Mouse (Mus musculus) hindbrain, postnatal 0 days (tissue): ENCODE data around the gene Slc25a3. TPM values are rescaled to one million over a fixed set of nuclear protein-coding genes. Genes with fewer than 3 reads are reported as not detected.

Experiments used
- ATAC-seq: fragments of 200-750 bp; cut with Nextera tagmentation; 2 replicates; pipeline ENCODE4 v1.8.0; 2017; ENCODE audit warnings: mild to moderate bottlenecking, moderate TSS enrichment, moderate library complexity
- DNase-seq: peaks from one replicate; pipeline ENCODE4 v3.0.0-alpha.2; 2015; ENCODE audit warnings: low spot score
- H3K27ac ChIP-seq: fragments of 300-500 bp; sonication (generic); 2 replicates; pipeline ENCODE4 v1.5.1; 2014; ENCODE audit warnings: mild to moderate bottlenecking
- H3K27me3 ChIP-seq: fragments of 300-500 bp; sonication (generic); 2 replicates; pipeline ENCODE4 v1.6.1; 2014; ENCODE audit warnings: low read length, mixed read lengths; ENCODE audit not compliant: insufficient read depth
- H3K36me3 ChIP-seq: fragments of 300-500 bp; sonication (generic); 2 replicates; pipeline ENCODE4 v1.6.1; 2014; ENCODE audit warnings: low read length, mixed read lengths; ENCODE audit not compliant: insufficient read depth
- H3K4me1 ChIP-seq: fragments of 300-500 bp; sonication (generic); 2 replicates; pipeline ENCODE4 v1.6.1; 2014; ENCODE audit warnings: antibody characterized with exemption, low read length, mixed read lengths; ENCODE audit not compliant: insufficient read depth
- H3K4me2 ChIP-seq: fragments of 300-500 bp; sonication (generic); 2 replicates; pipeline ENCODE4 v1.6.1; 2014; ENCODE audit warnings: low read depth, mild to moderate bottlenecking, low read length, moderate library complexity, mixed read lengths
- H3K4me3 ChIP-seq: fragments of 300-500 bp; sonication (generic); 2 replicates; pipeline ENCODE4 v1.5.1; 2014; ENCODE audit warnings: low read length
- H3K9ac ChIP-seq: fragments of 300-500 bp; sonication (generic); replicated peaks from 2 replicates; pipeline ENCODE4 v1.6.1; 2014; ENCODE audit warnings: mild to moderate bottlenecking, low read length, moderate library complexity, mixed read lengths
- H3K9me3 ChIP-seq: fragments of 300-500 bp; sonication (generic); 2 replicates; pipeline ENCODE4 v1.6.1; 2016; ENCODE audit warnings: low read length, mixed read lengths
- CTCF ChIP-seq: IDR thresholded peaks from 2 replicates; pipeline ENCODE4 v1.5.1; 2016; ENCODE audit warnings: antibody characterized with exemption, control low read depth, low read depth
- WGBS: fragments of 180-500 bp; shearing (Covaris S2); extraction: QIAGEN DNeasy Blood & Tissue Kit; methylation state at CpG from one replicate; pipeline ENCODE4 v1.1.7; 2014; 5-methylcytosine and 5-hydroxymethylcytosine counted together
- polyA plus RNA-seq: library from polyadenylated mRNA; unstranded; fragments of >200 nt; fragmentation: Nextera tagmentation; extraction: Ambion mirVana; gene quantifications from 2 replicates; pipeline ENCODE4 v1.2.1, GENCODE M21; 2015
- total RNA-seq: library from RNA; depleted of rRNA; stranded (reverse); fragments of >200 nt; gene quantifications from 2 replicates; pipeline ENCODE4 v1.2.3, GENCODE M21; 2014

Gene Slc25a3
- total and polyA plus RNA-seq, 2 experiments from 2014 or later = 451 to 736 TPM

- peaks cover 11% of the 10 kb centered on the region; the same call in 1 of the 2 replicates for H3K36me3 ChIP-seq
- peak; percentile 29 for TF ChIP-seq CTCF
- 68% methylated on average over 10 of the region's 10 CpGs for WGBS
Measured at GRCm38 (mm10) chr10:91142654-91143191, 18.9 kb upstream of the Slc25a3 start.

DNA sequence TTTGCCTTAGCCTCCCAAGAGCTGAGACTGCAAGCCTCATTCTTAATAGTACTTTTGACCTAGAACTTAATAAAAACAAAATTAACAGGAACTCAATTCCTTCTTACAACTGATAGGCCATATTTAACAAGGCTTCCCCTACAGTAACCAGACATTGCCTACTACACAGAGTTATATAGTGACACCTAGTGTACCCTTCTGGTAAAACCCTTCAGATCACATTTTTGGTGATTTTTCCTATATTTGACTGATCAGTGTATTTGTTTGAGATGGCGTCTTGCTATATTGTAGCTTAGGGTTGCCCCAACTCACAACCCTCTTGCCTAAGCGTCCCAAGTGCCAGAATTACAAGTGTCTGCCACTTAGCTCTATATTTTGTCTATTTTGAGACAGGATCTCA, 17.7 kb upstream of the Slc25a3 start:
- Histone ChIP-seq H3K36me3 (peaks cover 6% of the 10 kb centered on the region; the same call in 1 of the 2 replicates), H3K4me3 (no peak overlapping the region), H3K4me2 (no peak overlapping the region), H3K4me1 (no peaks in the 10 kb centered on the region), H3K27ac (no peak overlapping the region), H3K27me3 (no peaks in the 10 kb centered on the region), H3K9me3 (no peaks in the 10 kb centered on the region), H3K9ac (no peak overlapping the region)
- WGBS = 37% methylated on average over 2 of the region's 2 CpGs
- ATAC-seq (peak; percentile 72), DNase-seq (peak; percentile 75)
- TF ChIP-seq CTCF = peak; percentile 79

More at GRCm38 (mm10) chr10:91142654-91143191, 18.9 kb upstream of the Slc25a3 start:
- H3K27me3 ChIP-seq = no peaks in the 10 kb centered on the region
- H3K4me2 ChIP-seq = no peak overlapping the region
- DNase-seq (no peak), ATAC-seq (no peak)
- no peak overlapping the region for H3K27ac ChIP-seq
- H3K9ac ChIP-seq = no peak overlapping the region
- no peaks in the 10 kb centered on the region for H3K4me1 ChIP-seq
- no peaks in the 10 kb centered on the region for H3K9me3 ChIP-seq
- no peak overlapping the region for H3K4me3 ChIP-seq

DNA sequence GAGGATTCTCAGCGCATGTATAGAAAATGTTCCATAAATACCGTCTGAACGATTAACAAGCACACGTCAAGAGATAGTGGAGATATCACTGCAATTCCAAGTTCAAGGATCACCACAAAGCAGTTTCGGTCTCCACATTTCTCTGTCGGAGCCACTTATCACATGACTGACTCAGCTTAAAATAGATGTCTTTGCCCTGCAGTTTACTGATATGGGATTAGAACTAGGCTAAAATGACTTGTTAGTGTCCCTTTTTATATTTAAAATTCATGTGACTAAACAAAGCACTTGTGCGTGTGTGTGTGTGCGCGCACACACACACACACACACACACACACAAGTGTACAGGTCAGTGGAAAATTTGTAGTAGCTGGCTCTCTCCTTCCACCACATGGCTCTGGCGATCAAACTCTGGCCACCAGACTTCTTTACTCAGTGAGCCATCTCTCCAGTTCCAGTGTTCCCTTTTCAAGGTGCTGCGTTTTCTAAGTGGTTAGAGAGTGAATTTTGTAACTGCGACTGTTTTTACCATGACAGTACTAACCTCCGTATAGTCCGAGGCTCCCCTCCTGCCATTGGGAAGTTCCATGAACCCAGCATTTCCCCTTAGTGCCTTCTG, 15.4 kb upstream of the Slc25a3 start:
- DNase-seq (no peak), ATAC-seq (no peak)
- Histone ChIP-seq H3K4me1 (no peaks in the 10 kb centered on the region), H3K27me3 (no peaks in the 10 kb centered on the region), H3K9me3 (no peaks in the 10 kb centered on the region), H3K27ac (no peak overlapping the region), H3K4me3 (no peak overlapping the region), H3K4me2 (no peak overlapping the region), H3K9ac (no peak overlapping the region), H3K36me3 (no peaks in the 10 kb centered on the region)
- no peak for TF ChIP-seq CTCF
- 90% methylated on average over 14 of the region's 14 CpGs for WGBS

- no peak for DNase-seq
- ATAC-seq = no peak
- TF ChIP-seq CTCF = no peak
- no peak overlapping the region for H3K4me3 ChIP-seq
- H3K27me3 ChIP-seq = no peaks in the 10 kb centered on the region
- no peaks in the 10 kb centered on the region for H3K9me3 ChIP-seq
- WGBS = 82% methylated on average over 3 of the region's 3 CpGs
- no peak overlapping the region for H3K9ac ChIP-seq
- H3K36me3 ChIP-seq = no peaks in the 10 kb centered on the region
- H3K27ac ChIP-seq = no peak overlapping the region
- no peak overlapping the region for H3K4me2 ChIP-seq
- H3K4me1 ChIP-seq = no peaks in the 10 kb centered on the region
Measured at GRCm38 (mm10) chr10:91138317-91138716, 14.5 kb upstream of the Slc25a3 start.

DNA sequence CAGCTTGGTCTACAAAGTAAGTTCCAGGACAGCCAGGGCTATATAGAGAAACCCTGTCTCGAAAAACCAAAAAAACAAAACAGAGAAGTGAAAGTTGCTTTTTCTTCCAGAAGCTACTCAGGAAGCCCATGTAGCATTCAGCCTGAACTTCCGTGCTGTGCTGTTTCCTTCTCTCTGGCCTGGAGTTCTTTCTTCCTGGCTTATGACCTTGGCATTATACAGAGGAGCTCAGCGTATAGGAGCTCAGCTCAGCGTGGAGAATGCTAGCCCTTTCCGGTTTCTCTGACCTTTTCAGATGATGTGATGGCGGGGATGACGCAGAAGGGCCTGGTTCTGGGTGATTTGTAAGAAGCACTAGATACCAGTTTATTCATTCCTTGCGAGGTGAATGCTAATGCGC, 13.5 kb upstream of the Slc25a3 start:
- 60% methylated on average over 9 of the region's 9 CpGs for WGBS

GRCm38 (mm10) chr10:91135302-91135972, 11.6 kb upstream of the Slc25a3 start:
- Histone ChIP-seq H3K4me3 (no peak overlapping the region), H3K9ac (no peak overlapping the region), H3K36me3 (no peaks in the 10 kb centered on the region), H3K9me3 (no peaks in the 10 kb centered on the region), H3K27ac (no peak overlapping the region), H3K4me1 (no peaks in the 10 kb centered on the region), H3K27me3 (no peaks in the 10 kb centered on the region), H3K4me2 (no peak overlapping the region)
- no peak for TF ChIP-seq CTCF
- DNase-seq (no peak), ATAC-seq (no peak)
- WGBS = 68% methylated on average over 7 of the region's 7 CpGs

More for the DNA sequence above, 13.5 kb upstream of the Slc25a3 start:
- no peaks in the 10 kb centered on the region for H3K4me1 ChIP-seq
- H3K27me3 ChIP-seq = no peaks in the 10 kb centered on the region
- H3K9ac ChIP-seq = no peak overlapping the region
- H3K27ac ChIP-seq = no peak overlapping the region
- no peak for TF ChIP-seq CTCF
- no peak for DNase-seq
- H3K4me2 ChIP-seq = no peak overlapping the region
- H3K9me3 ChIP-seq = no peaks in the 10 kb centered on the region
- H3K36me3 ChIP-seq = no peaks in the 10 kb centered on the region
- H3K4me3 ChIP-seq = no peak overlapping the region
- no peak for ATAC-seq

DNA sequence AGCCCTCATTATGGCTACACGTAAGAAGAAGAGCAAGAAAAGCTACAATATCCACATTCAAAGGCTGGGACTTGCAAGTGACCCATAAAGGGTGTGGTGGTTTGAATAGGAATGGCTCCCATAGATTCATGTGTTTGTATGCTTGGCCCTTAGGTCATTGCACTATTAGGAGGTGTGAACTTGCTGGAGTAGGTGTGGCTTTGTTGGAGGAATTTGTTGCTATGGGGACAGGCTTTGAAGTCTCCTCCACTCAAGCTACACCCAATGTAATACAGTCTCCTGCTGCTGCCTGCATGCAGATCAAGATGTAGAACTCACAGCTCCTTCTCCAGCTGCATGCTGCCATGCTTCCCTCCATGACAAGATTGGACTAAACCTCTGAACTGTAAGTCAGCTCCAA, 7.7 kb upstream of the Slc25a3 start:
- Histone ChIP-seq H3K4me1 (no peaks in the 10 kb centered on the region), H3K4me3 (no peak overlapping the region), H3K36me3 (no peaks in the 10 kb centered on the region), H3K27me3 (no peaks in the 10 kb centered on the region), H3K9ac (no peak overlapping the region), H3K4me2 (no peak overlapping the region), H3K9me3 (no peaks in the 10 kb centered on the region), H3K27ac (no peak overlapping the region)
- no peak for DNase-seq
- 82% methylated on average over 1 of the region's 1 CpGs for WGBS
- TF ChIP-seq CTCF = no peak
- ATAC-seq = no peak
